12 mouse cellular contexts compared by ENCODE assay signal in genomic region chr1:90234620-90235054, GRCm38 (mm10). TPM values are rescaled to one million over a fixed set of nuclear protein-coding genes. Genes with fewer than 3 reads are reported as not detected.
DNase-seq lines count a peak whose midpoint lies in the region; ATAC-seq and TF ChIP-seq lines count a peak whose summit lies in the region.
"Had no signal": no experiment of that assay in that cellular context is flagged by ENCODE, and none has a peak within 500 bp of the region (broad histone marks: within the 10 kb centered on the region; RNA-seq: fewer than 3 reads in every experiment).

No protein-coding gene starts in this region.

- no peaks in the 10 kb centered on the region for H3K9me3 ChIP-seq in limb, embryonic 10.5 days (replicated peaks)
- H3K9me3 ChIP-seq in hindbrain, embryonic 16.5 days (ENCODE audit: control insufficient read depth, low read length): no peaks in the 10 kb centered on the region
- H3K9me3 ChIP-seq in midbrain, postnatal 0 days (ENCODE audit: low read length): no peaks in the 10 kb centered on the region

- peaks cover 53% of the 10 kb centered on the region for H3K4me1 ChIP-seq in limb, embryonic 10.5 days
- peaks cover 9% of the 10 kb centered on the region; the same call in 1 of the 2 replicates for H3K4me1 ChIP-seq in hindbrain, embryonic 16.5 days (ENCODE audit: control insufficient read depth, insufficient read depth, low read depth, low read length)
- H3K4me1 ChIP-seq in midbrain, postnatal 0 days (ENCODE audit: insufficient read depth, low read length): peaks cover 7% of the 10 kb centered on the region; the same call in 1 of the 2 replicates

- H3K4me3 ChIP-seq in limb, embryonic 10.5 days: no peak overlapping the region
- H3K4me3 ChIP-seq in hindbrain, embryonic 16.5 days (ENCODE audit: low read length): no peak overlapping the region
- no peak overlapping the region for H3K4me3 ChIP-seq in midbrain, postnatal 0 days (ENCODE audit: low read depth, low read length)

- ATAC-seq in hindbrain, embryonic 16.5 days: no peak
- ATAC-seq in midbrain, postnatal 0 days (ENCODE audit: low FRiP score): no peak
- ATAC-seq: forebrain, embryonic 16.5 days had no signal

- TF ChIP-seq CTCF in midbrain, postnatal 0 days (IDR thresholded peaks at IDR 0.05): no peak

- peak; percentile 58 for DNase-seq in embryo, embryonic 10 days (ENCODE audit: low spot score)
- no peak for DNase-seq in embryo, embryonic 9.5 days (ENCODE audit: extremely low spot score)
- peak; percentile 52 for DNase-seq in urinary bladder, postnatal 25 days (ENCODE audit: low spot score)
- no peak for DNase-seq in urinary bladder, postnatal 4 days (ENCODE audit: low spot score in 2 of 2)
- DNase-seq in limb, embryonic 10.5 days (ENCODE audit: low spot score): no peak
- no peak for DNase-seq in testis, postnatal 10 days (ENCODE audit: low spot score)
- no peak for DNase-seq in midbrain, postnatal 0 days (ENCODE audit: low spot score)
- DNase-seq: B cell, adult 2 months; thymus, postnatal 36 days had no signal

- peak overlapping the region; percentile 43 for H3K27ac ChIP-seq in limb, embryonic 10.5 days
- H3K27ac ChIP-seq in hindbrain, embryonic 16.5 days (ENCODE audit: low read depth, low read length): no peak overlapping the region
- H3K27ac ChIP-seq in midbrain, postnatal 0 days (ENCODE audit: low read depth, low read length): no peak overlapping the region

- no peak overlapping the region for H3K9ac ChIP-seq in hindbrain, embryonic 16.5 days (ENCODE audit: low read depth, low read length)
- H3K9ac ChIP-seq in midbrain, postnatal 0 days (replicated peaks; ENCODE audit: low read length, poor library complexity, severe bottlenecking): no peak overlapping the region

- no peaks in the 10 kb centered on the region for H3K36me3 ChIP-seq in limb, embryonic 10.5 days
- H3K36me3 ChIP-seq in hindbrain, embryonic 16.5 days (ENCODE audit: control insufficient read depth, insufficient read depth, low read length): no peaks in the 10 kb centered on the region
- H3K36me3 ChIP-seq in midbrain, postnatal 0 days (ENCODE audit: insufficient read depth, low read length): no peaks in the 10 kb centered on the region

- H3K4me2 ChIP-seq in hindbrain, embryonic 16.5 days (ENCODE audit: low read length): no peak overlapping the region
- no peak overlapping the region for H3K4me2 ChIP-seq in midbrain, postnatal 0 days (ENCODE audit: low read depth, low read length, poor library complexity, severe bottlenecking)
- H3K4me2 ChIP-seq: liver, embryonic 11.5 days had no signal

- WGBS in limb, embryonic 10.5 days: 37% methylated on average over 11 of the region's 11 CpGs
- WGBS in hindbrain, embryonic 16.5 days: 82% methylated on average over 11 of the region's 11 CpGs
- WGBS in midbrain, postnatal 0 days: 65% methylated on average over 11 of the region's 11 CpGs

- H3K27me3 ChIP-seq in limb, embryonic 10.5 days (ENCODE audit: low read depth, poor library complexity, severe bottlenecking): peaks cover 12% of the 10 kb centered on the region
- no peaks in the 10 kb centered on the region for H3K27me3 ChIP-seq in hindbrain, embryonic 16.5 days (replicated peaks; ENCODE audit: control insufficient read depth, insufficient read depth, low read length)
- H3K27me3 ChIP-seq in midbrain, postnatal 0 days (ENCODE audit: insufficient read depth, low read length): no peaks in the 10 kb centered on the region

RNA-seq across cellular contexts. Expression of gene Ackr3, which starts 30.9 kb away (rescaled TPM):
- 12.9 and 16.5 TPM in 2 replicates for polyA plus RNA-seq in limb, embryonic 10.5 days (2016; fragmentation: Nextera tagmentation; extraction: Ambion mirVana)
- polyA plus RNA-seq in hindbrain, embryonic 16.5 days (2015; fragmentation: Nextera tagmentation; extraction: Ambion mirVana): 10.8 and 11.5 TPM in 2 replicates
- 7.9 and 9.6 TPM in 2 replicates for total RNA-seq in midbrain, postnatal 0 days (2014; rRNA removed)
- 4.5 and 5.7 TPM in 2 replicates for polyA plus RNA-seq in midbrain, postnatal 0 days (2015; fragmentation: Nextera tagmentation; extraction: Ambion mirVana)

Comparison
In these comparisons a context has a peak if more than half of its experiments do, and no peak if none do; other contexts are left out.
1. DNase-seq: peak in embryo, embryonic 10 days (single experiment) and urinary bladder, postnatal 25 days (single experiment); none in embryo, embryonic 9.5 days (single experiment), urinary bladder, postnatal 4 days (0 of 2), limb, embryonic 10.5 days (single experiment), testis, postnatal 10 days (single experiment) and midbrain, postnatal 0 days (single experiment).